ENCODE assay signal across 25 mouse cellular contexts in the genomic region with DNA sequence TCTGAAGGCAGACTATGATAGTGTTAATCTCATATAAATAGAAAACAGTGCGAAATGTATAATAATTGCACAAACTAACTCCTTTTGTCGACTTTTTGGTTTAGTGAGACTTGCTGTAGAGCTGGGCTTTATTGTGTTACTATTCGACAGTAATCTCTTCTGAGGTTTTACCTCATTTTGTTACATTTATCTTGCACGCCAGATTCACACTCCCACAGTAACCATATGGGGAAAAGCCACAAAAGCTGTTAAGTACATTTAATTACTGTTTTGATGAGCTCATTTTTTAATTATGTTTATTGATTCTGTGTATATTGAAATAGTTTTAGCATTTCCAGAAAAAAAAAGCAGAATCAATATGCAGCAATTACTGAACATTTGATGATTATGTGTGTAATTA.
DNase-seq lines count a peak whose midpoint lies in the region; ATAC-seq and TF ChIP-seq lines count a peak whose summit lies in the region.
"Had no signal": no experiment of that assay in that cellular context is flagged by ENCODE, and none has a peak within 500 bp of the region (broad histone marks: within the 10 kb centered on the region; RNA-seq: fewer than 3 reads in every experiment).

No protein-coding gene starts in this region.

- H3K4me1 ChIP-seq in forebrain, embryonic 14.5 days (ENCODE audit: control insufficient read depth, insufficient read depth, low read length): 0 out of 2 replicates have a peak, but pooled peaks cover 3% of the 10 kb centered on the region
- H3K4me1 ChIP-seq in forebrain, embryonic 10.5 days: no peaks in the 10 kb centered on the region
- no peaks in the 10 kb centered on the region for H3K4me1 ChIP-seq in forebrain, postnatal 0 days (ENCODE audit: insufficient read depth)
- peaks cover 7% of the 10 kb centered on the region for H3K4me1 ChIP-seq in forebrain, embryonic 13.5 days
- H3K4me1 ChIP-seq: embryonic facial prominence, embryonic 10.5 days; embryonic facial prominence, embryonic 13.5 days; hindbrain, embryonic 13.5 days; intestine, embryonic 15.5 days had no signal

- H3K36me3 ChIP-seq in forebrain, embryonic 14.5 days (ENCODE audit: control insufficient read depth, insufficient read depth, low read length): no peaks in the 10 kb centered on the region
- H3K36me3 ChIP-seq in forebrain, embryonic 10.5 days (replicated peaks): no peaks in the 10 kb centered on the region
- H3K36me3 ChIP-seq in forebrain, postnatal 0 days (ENCODE audit: insufficient read depth): no peaks in the 10 kb centered on the region
- no peaks in the 10 kb centered on the region for H3K36me3 ChIP-seq in forebrain, embryonic 13.5 days (ENCODE audit: poor library complexity, severe bottlenecking)
- H3K36me3 ChIP-seq: embryonic facial prominence, embryonic 10.5 days; embryonic facial prominence, embryonic 13.5 days; hindbrain, embryonic 13.5 days; intestine, embryonic 15.5 days had no signal

- H3K4me2 ChIP-seq in forebrain, embryonic 14.5 days (ENCODE audit: low read length): no peak overlapping the region
- no peak overlapping the region for H3K4me2 ChIP-seq in forebrain, postnatal 0 days (ENCODE audit: low read depth)
- H3K4me2 ChIP-seq in forebrain, embryonic 13.5 days: no peak overlapping the region
- H3K4me2 ChIP-seq: embryonic facial prominence, embryonic 13.5 days; heart, embryonic 11.5 days; hindbrain, embryonic 13.5 days; intestine, embryonic 15.5 days had no signal

- H3K4me3 ChIP-seq in forebrain, embryonic 14.5 days (ENCODE audit: low read depth, low read length): no peak overlapping the region
- no peak overlapping the region for H3K4me3 ChIP-seq in forebrain, embryonic 10.5 days
- no peak overlapping the region for H3K4me3 ChIP-seq in forebrain, postnatal 0 days (ENCODE audit: low read depth, low read length)
- no peak overlapping the region for H3K4me3 ChIP-seq in forebrain, embryonic 13.5 days
- no peak overlapping the region for H3K4me3 ChIP-seq in layer of hippocampus, adult 2 months
- H3K4me3 ChIP-seq: embryonic facial prominence, embryonic 10.5 days; embryonic facial prominence, embryonic 13.5 days; erythroblast, embryonic 14.5 days; gastrocnemius, adult 2 months; hindbrain, embryonic 13.5 days; intestine, embryonic 15.5 days had no signal

- WGBS in forebrain, embryonic 14.5 days: 60% methylated on average over 4 of the region's 4 CpGs
- 91% methylated on average over 4 of the region's 4 CpGs for WGBS in forebrain, embryonic 10.5 days
- WGBS in forebrain, postnatal 0 days: 47% methylated on average over 4 of the region's 4 CpGs
- 72% methylated on average over 4 of the region's 4 CpGs for WGBS in forebrain, embryonic 13.5 days

- no peak overlapping the region for H3K27ac ChIP-seq in forebrain, embryonic 14.5 days (ENCODE audit: low read depth, low read length)
- no peak overlapping the region for H3K27ac ChIP-seq in forebrain, embryonic 10.5 days
- H3K27ac ChIP-seq in forebrain, postnatal 0 days (ENCODE audit: low read depth, low read length): no peak overlapping the region
- no peak overlapping the region for H3K27ac ChIP-seq in forebrain, embryonic 13.5 days
- H3K27ac ChIP-seq in layer of hippocampus, adult 2 months: no peak overlapping the region
- H3K27ac ChIP-seq: embryonic facial prominence, embryonic 10.5 days; embryonic facial prominence, embryonic 13.5 days; gastrocnemius, adult 2 months; hindbrain, embryonic 13.5 days; intestine, embryonic 15.5 days had no signal

- no peak for ATAC-seq in forebrain, embryonic 14.5 days
- 0 out of 2 replicates have a peak, but pooled peaks have one; percentile 23 for ATAC-seq in forebrain, postnatal 0 days
- ATAC-seq in forebrain, embryonic 13.5 days: no peak
- ATAC-seq: activated CD4-positive, CD25-positive, alpha-beta regulatory T cell, adult 4 months; hindbrain, embryonic 16.5 days; intestine, embryonic 15.5 days had no signal

- H3K9me3 ChIP-seq in forebrain, embryonic 14.5 days (replicated peaks; ENCODE audit: control insufficient read depth, low read length): no peaks in the 10 kb centered on the region
- no peaks in the 10 kb centered on the region for H3K9me3 ChIP-seq in forebrain, embryonic 10.5 days
- H3K9me3 ChIP-seq in forebrain, postnatal 0 days (ENCODE audit: low read length): no peaks in the 10 kb centered on the region
- H3K9me3 ChIP-seq in forebrain, embryonic 13.5 days (replicated peaks): no peaks in the 10 kb centered on the region
- H3K9me3 ChIP-seq: embryonic facial prominence, embryonic 10.5 days; embryonic facial prominence, embryonic 13.5 days; hindbrain, embryonic 13.5 days; intestine, embryonic 15.5 days had no signal

- no peak overlapping the region for H3K9ac ChIP-seq in forebrain, embryonic 14.5 days (ENCODE audit: low read length)
- no peak overlapping the region for H3K9ac ChIP-seq in forebrain, postnatal 0 days
- no peak overlapping the region for H3K9ac ChIP-seq in forebrain, embryonic 13.5 days
- H3K9ac ChIP-seq: embryonic facial prominence, embryonic 13.5 days; hindbrain, embryonic 13.5 days; intestine, embryonic 15.5 days had no signal

- TF ChIP-seq CTCF in forebrain, postnatal 0 days (IDR thresholded peaks at IDR 0.05; ENCODE audit: low read depth): no peak
- TF ChIP-seq CTCF in layer of hippocampus, adult 2 months (conservative IDR thresholded peaks at IDR 0.05): no peak

- peak; percentile 58 for DNase-seq in forebrain, embryonic 14.5 days (ENCODE audit: low spot score)
- no peak for DNase-seq in forebrain, embryonic 10.5 days (ENCODE audit: extremely low spot score, low spot score)
- DNase-seq in forebrain, postnatal 0 days: peak; percentile 13
- peak; percentile 37 to 40 for DNase-seq in layer of hippocampus, adult 2 months (ENCODE audit: low spot score in 2 of 2)
- DNase-seq in layer of hippocampus, postnatal 10 days (ENCODE audit: low spot score in 2 of 2): no peak
- peak; percentile 10 for DNase-seq in telencephalon, adult 2 months (ENCODE audit: low read depth, low spot score)
- DNase-seq in right cerebral cortex, postnatal 25 days: no peak
- DNase-seq: adrenal gland, adult 8-10 months; adrenal gland, postnatal 25 days; cerebellum, adult 11-12 months; cerebellum, adult 8-10 months; cerebellum, postnatal 36 days; embryo, embryonic 11 days; gastrocnemius, adult 2 months; gastrocnemius, postnatal 14 days; heart, adult 11 months had no signal

- H3K27me3 ChIP-seq in forebrain, embryonic 14.5 days (replicated peaks; ENCODE audit: control insufficient read depth, insufficient read depth, low read length): no peaks in the 10 kb centered on the region
- H3K27me3 ChIP-seq in forebrain, embryonic 10.5 days (ENCODE audit: poor library complexity, severe bottlenecking): no peaks in the 10 kb centered on the region
- H3K27me3 ChIP-seq in forebrain, postnatal 0 days (ENCODE audit: insufficient read depth, low read length): no peaks in the 10 kb centered on the region
- no peaks in the 10 kb centered on the region for H3K27me3 ChIP-seq in forebrain, embryonic 13.5 days
- H3K27me3 ChIP-seq: embryonic facial prominence, embryonic 13.5 days; hindbrain, embryonic 13.5 days; intestine, embryonic 15.5 days had no signal

Comparison
In these comparisons a context has a peak if more than half of its experiments do, and no peak if none do; other contexts are left out.
1. DNase-seq: peak in forebrain, embryonic 14.5 days (single experiment), forebrain, postnatal 0 days (single experiment), layer of hippocampus, adult 2 months (2 of 2) and telencephalon, adult 2 months (single experiment); none in forebrain, embryonic 10.5 days (single experiment), layer of hippocampus, postnatal 10 days (0 of 2) and right cerebral cortex, postnatal 25 days (single experiment).